Mouse (Mus musculus) liver, postnatal 0 days (tissue): Measurements from ENCODE around the gene Atp5d.

Experiments
- CTCF ChIP-seq: sonication (generic); IDR thresholded peaks from 2 replicates; pipeline ENCODE4 v1.5.1; 2016; ENCODE audit warnings: antibody characterized with exemption, low read depth
- EP300 ChIP-seq: IDR thresholded peaks from 2 replicates; pipeline ENCODE4 v1.6.1; 2016; ENCODE audit warnings: antibody characterized with exemption, low read depth, mild to moderate bottlenecking

- no peak for TF ChIP-seq EP300
- no peak for TF ChIP-seq CTCF
These were observed 1.3 kb upstream of the Atp5d start for GRCm38 (mm10) chr10:80136952-80137625.
